Mouse (Mus musculus): ENCODE measurements around the gene Ctnna3. TPM values are rescaled to one million over a fixed set of nuclear protein-coding genes. Genes with fewer than 3 reads are reported as not detected.

The Ctnna3 gene
- polyA plus RNA-seq, 2 experiments, result 0.03 TPM; not detected in 1

GRCm38 (mm10) chr10:64641093-64641492 lies 1211.2 kb downstream of the Ctnna3 start:
- Histone ChIP-seq H3K27me3 (ENCODE audit: control insufficient read depth, insufficient read depth, low read length) (no peaks in the 10 kb centered on the region), H3K27ac (no peak overlapping the region), H3K4me3 (ENCODE audit: insufficient read depth in 1 of 2, low read depth in 2 of 2, low read length in 2 of 2) (no peak overlapping the region), H3K4me1 (replicated peaks; ENCODE audit: control insufficient read depth in 2 of 2, insufficient read depth in 2 of 2, low read length in 1 of 2) (no peaks in the 10 kb centered on the region), H3K36me3 (replicated peaks; ENCODE audit: control insufficient read depth, insufficient read depth, low read depth) (no peaks in the 10 kb centered on the region), H3K9ac (replicated peaks) (no peak overlapping the region), H3K9me3 (ENCODE audit: control insufficient read depth, low read length) (no peaks in the 10 kb centered on the region), H3K4me2 (ENCODE audit: low read depth) (no peak overlapping the region)
- ATAC-seq (ENCODE audit: insufficient read depth), result no peak
- no peak for DNase-seq (ENCODE audit: low read depth in 3 of 3, low spot score in 3 of 3)
- TF ChIP-seq EP300 (IDR thresholded peaks at IDR 0.05; ENCODE audit: low read depth), result no peak
- no peak for TF ChIP-seq CTCF (IDR thresholded peaks at IDR 0.05; ENCODE audit: low read depth)
- 62% methylated on average over 4 of the region's 4 CpGs for WGBS (ENCODE audit: insufficient replicate concordance)

GRCm38 (mm10) chr10:64641576-64641975 lies 1211.7 kb downstream of the Ctnna3 start:
- no peak for DNase-seq (ENCODE audit: low read depth in 3 of 3, low spot score in 3 of 3)

GRCm38 (mm10) chr10:64643976-64644375 lies 1214.1 kb downstream of the Ctnna3 start:
- H3K4me1 ChIP-seq (replicated peaks; ENCODE audit: control insufficient read depth in 2 of 2, insufficient read depth in 2 of 2, low read length in 1 of 2), result no peaks in the 10 kb centered on the region
- no peaks in the 10 kb centered on the region for H3K27me3 ChIP-seq (ENCODE audit: control insufficient read depth, insufficient read depth, low read length)
- no peaks in the 10 kb centered on the region for H3K9me3 ChIP-seq (ENCODE audit: control insufficient read depth, low read length)
- DNase-seq (ENCODE audit: low read depth in 3 of 3, low spot score in 3 of 3) (no peak), ATAC-seq (ENCODE audit: insufficient read depth) (no peak)
- H3K27ac ChIP-seq, result no peak overlapping the region
- no peak overlapping the region for H3K9ac ChIP-seq (replicated peaks)
- no peaks in the 10 kb centered on the region for H3K36me3 ChIP-seq (replicated peaks; ENCODE audit: control insufficient read depth, insufficient read depth, low read depth)
- no peak overlapping the region for H3K4me2 ChIP-seq (ENCODE audit: low read depth)
- no peak for TF ChIP-seq EP300 (IDR thresholded peaks at IDR 0.05; ENCODE audit: low read depth)
- TF ChIP-seq CTCF (IDR thresholded peaks at IDR 0.05; ENCODE audit: low read depth), result no peak
- 37% methylated on average over 2 of the region's 2 CpGs for WGBS (ENCODE audit: insufficient replicate concordance)
- no peak overlapping the region for H3K4me3 ChIP-seq (ENCODE audit: insufficient read depth in 1 of 2, low read depth in 2 of 2, low read length in 2 of 2)

More at GRCm38 (mm10) chr10:64641576-64641975, 1211.7 kb downstream of the Ctnna3 start:
- no peak for TF ChIP-seq EP300 (IDR thresholded peaks at IDR 0.05; ENCODE audit: low read depth)
- no peaks in the 10 kb centered on the region for H3K36me3 ChIP-seq (replicated peaks; ENCODE audit: control insufficient read depth, insufficient read depth, low read depth)
- no peaks in the 10 kb centered on the region for H3K9me3 ChIP-seq (ENCODE audit: control insufficient read depth, low read length)
- no peak overlapping the region for H3K4me2 ChIP-seq (ENCODE audit: low read depth)
- H3K27me3 ChIP-seq (ENCODE audit: control insufficient read depth, insufficient read depth, low read length), result no peaks in the 10 kb centered on the region
- H3K4me3 ChIP-seq (ENCODE audit: insufficient read depth in 1 of 2, low read depth in 2 of 2, low read length in 2 of 2), result no peak overlapping the region
- no peak for ATAC-seq (ENCODE audit: insufficient read depth)
- H3K27ac ChIP-seq, result no peak overlapping the region
- 49% methylated on average over 8 of the region's 8 CpGs for WGBS (ENCODE audit: insufficient replicate concordance)
- no peaks in the 10 kb centered on the region for H3K4me1 ChIP-seq (replicated peaks; ENCODE audit: control insufficient read depth in 2 of 2, insufficient read depth in 2 of 2, low read length in 1 of 2)
- no peak overlapping the region for H3K9ac ChIP-seq (replicated peaks)

- no peak overlapping the region for H3K27ac ChIP-seq
- H3K9ac ChIP-seq (replicated peaks), result no peak overlapping the region
- no peak for TF ChIP-seq CTCF (IDR thresholded peaks at IDR 0.05; ENCODE audit: low read depth)
- no peak for TF ChIP-seq EP300 (IDR thresholded peaks at IDR 0.05; ENCODE audit: low read depth)
- H3K4me1 ChIP-seq (replicated peaks; ENCODE audit: control insufficient read depth in 2 of 2, insufficient read depth in 2 of 2, low read length in 1 of 2), result no peaks in the 10 kb centered on the region
- H3K4me2 ChIP-seq (ENCODE audit: low read depth), result no peak overlapping the region
- H3K4me3 ChIP-seq (ENCODE audit: insufficient read depth in 1 of 2, low read depth in 2 of 2, low read length in 2 of 2), result no peak overlapping the region
- H3K36me3 ChIP-seq (replicated peaks; ENCODE audit: control insufficient read depth, insufficient read depth, low read depth), result no peaks in the 10 kb centered on the region
- no peak for DNase-seq (ENCODE audit: low read depth in 3 of 3, low spot score in 3 of 3)
- no peaks in the 10 kb centered on the region for H3K27me3 ChIP-seq (ENCODE audit: control insufficient read depth, insufficient read depth, low read length)
- no peak for ATAC-seq (ENCODE audit: insufficient read depth)
- H3K9me3 ChIP-seq (ENCODE audit: control insufficient read depth, low read length), result no peaks in the 10 kb centered on the region
- WGBS (ENCODE audit: insufficient replicate concordance), result 50% methylated on average over 4 of the region's 4 CpGs
Measured at GRCm38 (mm10) chr10:64661190-64661589, 1231.3 kb downstream of the Ctnna3 start.

GRCm38 (mm10) chr10:64671469-64671868 lies 1241.6 kb downstream of the Ctnna3 start:
- Histone ChIP-seq H3K9me3 (ENCODE audit: control insufficient read depth, low read length) (no peaks in the 10 kb centered on the region), H3K27me3 (ENCODE audit: control insufficient read depth, insufficient read depth, low read length) (no peaks in the 10 kb centered on the region), H3K4me2 (ENCODE audit: low read depth) (no peak overlapping the region), H3K9ac (replicated peaks) (no peak overlapping the region), H3K4me1 (replicated peaks; ENCODE audit: control insufficient read depth in 2 of 2, insufficient read depth in 2 of 2, low read length in 1 of 2) (no peaks in the 10 kb centered on the region), H3K27ac (no peak overlapping the region), H3K4me3 (ENCODE audit: insufficient read depth in 1 of 2, low read depth in 2 of 2, low read length in 2 of 2) (no peak overlapping the region), H3K36me3 (replicated peaks; ENCODE audit: control insufficient read depth, insufficient read depth, low read depth) (no peaks in the 10 kb centered on the region)
- WGBS (ENCODE audit: insufficient replicate concordance), result 29% methylated on average over 2 of the region's 2 CpGs
- ATAC-seq (ENCODE audit: insufficient read depth) (no peak), DNase-seq (ENCODE audit: low read depth in 3 of 3, low spot score in 3 of 3) (no peak)
- TF ChIP-seq CTCF (IDR thresholded peaks at IDR 0.05; ENCODE audit: low read depth), result no peak
- no peak for TF ChIP-seq EP300 (IDR thresholded peaks at IDR 0.05; ENCODE audit: low read depth)
